Mouse (Mus musculus) forebrain, embryonic 12.5 days (tissue): ENCODE measurements around the gene Fmr1. TPM values are rescaled to one million over a fixed set of nuclear protein-coding genes. Genes with fewer than 3 reads are reported as not detected.
"Not testable (repeated sequence)": the region's sequence is repeated elsewhere in the genome, so short reads cannot be mapped to it uniquely, and the experiment has no call there.

Source experiments
- ATAC-seq: fragments of 200-750 bp; cut with Nextera tagmentation; 2 replicates; pipeline ENCODE4 v1.8.0; 2017; ENCODE audit warnings: moderate TSS enrichment; ENCODE audit not compliant: low FRiP score
- H3K27ac ChIP-seq: fragments of 300-500 bp; sonication (generic); 2 replicates; pipeline ENCODE4 v1.5.1; 2016; ENCODE audit warnings: mild to moderate bottlenecking
- H3K27me3 ChIP-seq: fragments of 300-500 bp; sonication (generic); 2 replicates; pipeline ENCODE4 v1.6.1; 2016; ENCODE audit warnings: mild to moderate bottlenecking
- H3K36me3 ChIP-seq: fragments of 300-500 bp; sonication (generic); replicated peaks from 2 replicates; pipeline ENCODE4 v1.6.1; 2016; ENCODE audit warnings: mild to moderate bottlenecking
- H3K4me1 ChIP-seq: fragments of 300-500 bp; sonication (generic); 2 replicates; pipeline ENCODE4 v1.6.1; 2016
- H3K4me2 ChIP-seq: fragments of 300-500 bp; sonication (generic); 2 replicates; pipeline ENCODE4 v1.6.1; 2016; ENCODE audit warnings: mild to moderate bottlenecking, moderate library complexity
- H3K4me3 ChIP-seq: fragments of 300-500 bp; sonication (generic); replicated peaks from 2 replicates; pipeline ENCODE4 v1.5.1; 2016; ENCODE audit warnings: mild to moderate bottlenecking
- H3K9ac ChIP-seq: fragments of 300-500 bp; sonication (generic); 2 replicates; pipeline ENCODE4 v1.6.1; 2016; ENCODE audit warnings: mild to moderate bottlenecking
- H3K9me3 ChIP-seq: fragments of 300-500 bp; sonication (generic); 2 replicates; pipeline ENCODE4 v1.6.1; 2016
- WGBS: fragments of 180-500 bp; shearing (Covaris S2); methylation state at CpG from one replicate; pipeline ENCODE4 v1.1.7; 2016; 5-methylcytosine and 5-hydroxymethylcytosine counted together
- polyA plus RNA-seq: library from polyadenylated mRNA; unstranded; fragments of >200 nt; fragmentation: Nextera tagmentation; extraction: Ambion mirVana; gene quantifications from 2 replicates; pipeline ENCODE4 v1.2.1, GENCODE M21; 2016

Gene Fmr1
- 75.5 and 75.9 TPM in 2 replicates for polyA plus RNA-seq

- ATAC-seq = peak; percentile 97
- peak within 1 kb of the TSS; percentile 92 for H3K27ac ChIP-seq
- H3K9ac ChIP-seq = peak within 1 kb of the TSS; percentile 80
- H3K36me3 ChIP-seq = no peaks in the 10 kb centered on the region
- H3K4me2 ChIP-seq = peak within 1 kb of the TSS; percentile 47
- no peaks in the 10 kb centered on the region; the same call in 1 of the 2 replicates for H3K4me1 ChIP-seq
- H3K27me3 ChIP-seq = no peaks in the 10 kb centered on the region
- no peaks in the 10 kb centered on the region for H3K9me3 ChIP-seq
- WGBS = 12% methylated on average over 43 of the region's 49 CpGs
- H3K4me3 ChIP-seq = peak within 1 kb of the TSS; percentile 65
Measured at GRCm38 (mm10) chrX:68678333-68678740, at the start of gene Fmr1. Gene Fmr1 (plus strand): TSS chrX:68678541.

GRCm38 (mm10) chrX:68641603-68642002 is 36.7 kb upstream of the Fmr1 start:
- no peak for ATAC-seq
- Histone ChIP-seq H3K27me3 (no peaks in the 10 kb centered on the region), H3K9ac (no peak overlapping the region), H3K9me3 (no peaks in the 10 kb centered on the region), H3K4me1 (no peaks in the 10 kb centered on the region), H3K36me3 (no peaks in the 10 kb centered on the region), H3K4me3 (no peak overlapping the region), H3K27ac (no peak overlapping the region), H3K4me2 (no peak overlapping the region)
- WGBS = 51% methylated on average over 1 of the region's 1 CpGs

DNA sequence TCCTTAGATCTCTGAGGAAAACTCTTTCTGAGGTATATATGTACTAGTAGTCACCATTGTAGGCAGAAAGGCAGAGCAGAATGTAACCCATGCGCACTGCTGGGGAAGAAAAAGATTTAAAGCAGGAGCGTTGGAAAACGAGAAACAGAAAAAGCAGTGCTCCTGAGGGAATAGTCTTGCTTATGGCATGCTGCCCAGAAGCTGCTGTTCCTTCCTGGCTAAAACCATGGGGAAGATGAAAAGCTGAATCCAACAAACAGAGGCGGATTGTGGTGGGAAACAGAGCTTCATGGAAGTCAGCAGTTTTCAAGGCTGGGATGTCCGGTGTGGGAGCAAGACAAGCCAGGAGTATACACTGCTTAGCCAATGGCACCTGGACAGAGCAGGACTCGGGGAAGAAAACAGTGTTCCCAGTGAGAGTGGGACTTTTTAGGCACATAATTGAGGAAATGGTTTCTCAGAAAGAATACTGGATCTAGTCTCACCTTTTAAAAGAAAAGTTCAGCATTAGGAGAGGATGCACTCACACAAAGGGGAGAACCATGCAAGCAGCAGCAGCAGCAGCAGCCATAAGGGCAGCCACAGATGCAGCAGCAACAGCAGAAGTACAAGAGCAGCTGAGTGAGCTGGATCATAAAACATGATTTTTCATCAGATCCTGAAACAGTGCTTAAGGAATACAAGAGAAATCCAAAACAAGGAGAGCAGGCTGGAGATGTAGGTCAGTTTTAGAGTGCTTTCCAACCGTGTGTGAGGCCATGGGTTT is 33.0 kb upstream of the Fmr1 start:
- no peaks in the 10 kb centered on the region for H3K4me1 ChIP-seq
- no peak overlapping the region for H3K27ac ChIP-seq
- WGBS = 72% methylated on average over 7 of the region's 7 CpGs
- no peak overlapping the region for H3K4me3 ChIP-seq
- H3K36me3 ChIP-seq = no peaks in the 10 kb centered on the region
- H3K9ac ChIP-seq = no peak overlapping the region
- H3K27me3 ChIP-seq = no peaks in the 10 kb centered on the region
- no peaks in the 10 kb centered on the region for H3K9me3 ChIP-seq
- no peak overlapping the region for H3K4me2 ChIP-seq
- no peak for ATAC-seq

- Histone ChIP-seq H3K27ac (no peak overlapping the region), H3K4me3 (no peak overlapping the region; the same call in 1 of the 2 replicates), H3K9ac (no peak overlapping the region), H3K36me3 (no peaks in the 10 kb centered on the region), H3K4me2 (peak overlapping the region; percentile 47; the same call in 1 of the 2 replicates), H3K4me1 (no peaks in the 10 kb centered on the region; the same call in 1 of the 2 replicates), H3K9me3 (no peaks in the 10 kb centered on the region), H3K27me3 (no peaks in the 10 kb centered on the region)
- WGBS = 44% methylated on average over 1 of the region's 1 CpGs
- no peak for ATAC-seq
Measured at GRCm38 (mm10) chrX:68677508-68677907, 833 bp upstream of the Fmr1 start.

DNA sequence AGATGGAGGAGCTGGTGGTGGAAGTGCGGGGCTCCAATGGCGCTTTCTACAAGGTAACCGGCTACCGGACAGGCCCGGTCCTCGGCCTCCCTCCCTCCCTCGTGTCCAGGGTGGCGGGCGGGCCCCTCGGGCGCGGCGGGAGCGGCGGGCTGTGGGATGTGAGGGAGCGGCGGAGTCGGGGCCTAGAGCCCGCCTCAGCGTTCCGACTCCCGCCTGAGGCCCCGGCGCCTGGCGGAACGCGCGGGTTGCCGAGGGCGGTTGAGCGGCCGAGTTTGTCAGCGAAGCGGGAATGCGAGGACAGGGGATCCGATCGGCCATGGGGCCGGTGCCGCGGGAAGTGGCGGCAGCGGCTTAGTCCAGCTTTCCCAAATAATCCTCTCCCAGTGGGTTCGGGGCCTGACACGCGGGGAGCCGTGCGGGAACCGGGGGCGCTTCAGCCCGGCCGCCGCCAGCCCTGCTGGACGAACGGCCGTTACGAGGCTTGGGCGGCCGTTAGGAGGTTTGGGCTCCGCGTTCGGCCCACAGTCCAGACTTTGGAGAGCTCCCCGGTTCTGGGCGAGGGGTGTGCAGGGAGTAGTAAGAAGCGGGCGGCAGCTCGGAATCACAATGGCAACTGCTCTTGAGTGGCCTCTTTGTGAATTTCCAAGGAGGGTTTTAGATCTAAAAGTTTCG is 610 bp downstream of the Fmr1 start:
- Histone ChIP-seq H3K4me1 (no peaks in the 10 kb centered on the region; the same call in 1 of the 2 replicates), H3K27ac (peak overlapping the region; percentile 92), H3K27me3 (no peaks in the 10 kb centered on the region), H3K4me2 (peak overlapping the region; percentile 47), H3K9me3 (no peaks in the 10 kb centered on the region), H3K9ac (peak overlapping the region; percentile 80), H3K36me3 (no peaks in the 10 kb centered on the region), H3K4me3 (peak overlapping the region; percentile 65)
- peak; percentile 84 for ATAC-seq
- 18% methylated on average over 59 of the region's 67 CpGs for WGBS

- ATAC-seq = no peak
- H3K27ac ChIP-seq = no peak overlapping the region
- no peaks in the 10 kb centered on the region for H3K36me3 ChIP-seq
- no peak overlapping the region for H3K9ac ChIP-seq
- no peak overlapping the region for H3K4me2 ChIP-seq
- H3K4me3 ChIP-seq = no peak overlapping the region
- 80% methylated on average over 2 of the region's 2 CpGs for WGBS
- H3K27me3 ChIP-seq = no peaks in the 10 kb centered on the region
- H3K9me3 ChIP-seq = no peaks in the 10 kb centered on the region
- H3K4me1 ChIP-seq = no peaks in the 10 kb centered on the region; the same call in 1 of the 2 replicates
Measured at GRCm38 (mm10) chrX:68684706-68685105, 6.4 kb downstream of the Fmr1 start.

- H3K9me3 ChIP-seq, H3K4me3 ChIP-seq, H3K4me2 ChIP-seq, H3K27me3 ChIP-seq, H3K9ac ChIP-seq, ATAC-seq, H3K4me1 ChIP-seq, H3K27ac ChIP-seq, H3K36me3 ChIP-seq: not testable (repeated sequence)
- 90% methylated on average over 8 of the region's 8 CpGs for WGBS
Measured at GRCm38 (mm10) chrX:68691936-68692335, 13.6 kb downstream of the Fmr1 start.

GRCm38 (mm10) chrX:68736902-68737301 is 58.6 kb downstream of the Fmr1 start:
- no peaks in the 10 kb centered on the region for H3K27me3 ChIP-seq
- no peak for ATAC-seq
- H3K4me2 ChIP-seq = no peak overlapping the region
- H3K36me3 ChIP-seq = no peaks in the 10 kb centered on the region
- H3K4me1 ChIP-seq = no peaks in the 10 kb centered on the region
- no peak overlapping the region for H3K9ac ChIP-seq
- no peak overlapping the region for H3K27ac ChIP-seq
- H3K9me3 ChIP-seq = no peaks in the 10 kb centered on the region
- WGBS = 86% methylated on average over 1 of the region's 1 CpGs
- no peak overlapping the region for H3K4me3 ChIP-seq

DNA sequence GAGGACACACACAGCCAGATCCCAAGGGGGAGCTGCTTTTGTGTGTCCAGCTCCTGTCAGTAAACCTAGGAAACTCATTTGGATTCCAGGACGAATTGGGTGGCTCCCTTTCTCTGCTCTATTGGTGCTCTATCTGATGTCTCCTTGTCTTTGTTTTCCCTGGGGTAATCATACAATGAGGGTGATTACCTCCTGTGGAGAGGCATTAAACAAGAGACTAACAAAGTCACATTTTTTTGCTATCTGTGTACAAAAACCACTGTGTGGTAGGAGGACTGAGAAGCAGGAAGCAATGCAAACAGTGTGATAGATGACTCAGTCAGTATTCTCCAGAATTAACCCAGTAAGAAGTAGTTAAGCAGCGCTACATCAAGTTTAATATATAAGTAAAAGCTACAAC is 61.7 kb downstream of the Fmr1 start:
- Histone ChIP-seq H3K4me1 (no peaks in the 10 kb centered on the region), H3K36me3 (no peaks in the 10 kb centered on the region), H3K9ac (no peak overlapping the region), H3K27me3 (no peaks in the 10 kb centered on the region), H3K9me3 (no peaks in the 10 kb centered on the region), H3K4me3 (no peak overlapping the region), H3K27ac (no peak overlapping the region), H3K4me2 (no peak overlapping the region)
- WGBS = 46% methylated on average over 2 of the region's 2 CpGs
- ATAC-seq = no peak

DNA sequence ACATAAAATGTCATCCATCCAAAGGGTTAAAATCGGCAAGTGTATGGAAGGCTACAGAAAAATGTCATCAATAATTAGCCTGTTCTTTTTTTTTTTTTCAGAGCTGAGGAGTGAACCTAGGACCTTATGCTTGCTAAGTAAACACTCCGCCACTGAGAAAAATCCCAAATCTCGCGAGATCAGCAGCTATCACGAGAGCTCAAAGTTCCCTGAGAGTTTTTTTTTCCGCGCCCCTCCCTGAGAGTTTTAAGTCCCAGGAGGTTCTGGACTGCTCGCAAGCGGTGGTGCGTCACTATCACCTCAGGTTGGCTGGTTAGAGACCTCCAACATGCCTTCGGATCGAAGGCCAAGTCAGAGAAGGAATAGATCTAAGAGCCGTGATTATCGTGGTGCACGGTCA is 83.3 kb downstream of the Fmr1 start, which contains the start of gene Fmr1nb:
TSS of gene Fmr1nb (plus strand) at position 234 of the 400 bp plus-strand sequence.
- 90% methylated on average over 15 of the region's 15 CpGs for WGBS
- ATAC-seq = no peak
- Histone ChIP-seq H3K27ac (no peak within 1 kb of the TSS), H3K36me3 (no peaks in the 10 kb centered on the region), H3K4me1 (no peaks in the 10 kb centered on the region), H3K4me2 (no peak within 1 kb of the TSS), H3K9ac (no peak within 1 kb of the TSS), H3K27me3 (no peaks in the 10 kb centered on the region), H3K4me3 (no peak within 1 kb of the TSS), H3K9me3 (no peaks in the 10 kb centered on the region)
